Mouse (Mus musculus): ENCODE data around the gene Pcsk5. TPM values are rescaled to one million over a fixed set of nuclear protein-coding genes. Genes with fewer than 3 reads are reported as not detected.

Gene Pcsk5
- polyA plus RNA-seq, 1 experiment, result 32.8 TPM

DNA sequence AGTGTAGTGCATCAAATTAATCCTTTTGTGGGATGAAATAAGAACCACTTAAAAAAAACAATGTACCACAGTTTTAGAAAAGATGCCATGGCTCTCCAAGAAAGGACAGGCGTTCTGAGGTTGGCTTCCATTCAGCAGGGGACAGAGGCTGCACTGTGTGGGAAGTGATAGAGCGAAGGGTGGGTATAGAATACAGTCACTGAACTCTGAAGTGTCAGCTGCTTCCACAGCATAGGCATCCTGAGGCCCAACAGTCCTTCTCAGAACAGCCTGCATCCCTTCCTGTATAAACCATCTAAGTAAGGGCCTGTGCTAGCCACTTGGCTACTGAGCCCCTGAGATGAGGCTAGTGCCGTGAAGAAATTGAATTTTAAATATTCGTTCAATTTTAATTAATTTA lies 271.3 kb downstream of the Pcsk5 start:
- peaks cover 57% of the 10 kb centered on the region for H3K36me3 ChIP-seq (ENCODE audit: control insufficient read depth, insufficient read depth, low read length)
- H3K27me3 ChIP-seq (ENCODE audit: control insufficient read depth, insufficient read depth, low read length), result no peaks in the 10 kb centered on the region
- H3K27ac ChIP-seq (ENCODE audit: insufficient read depth, low read depth, low read length), result no peak overlapping the region
- H3K4me1 ChIP-seq (ENCODE audit: control insufficient read depth, insufficient read depth, insufficient read length, low read length), result no peaks in the 10 kb centered on the region
- no peak overlapping the region for H3K4me3 ChIP-seq (ENCODE audit: low read depth, low read length)
- no peak for TF ChIP-seq POLR2A (IDR thresholded peaks at IDR 0.05; ENCODE audit: low read depth, low read length)
- TF ChIP-seq CTCF (IDR thresholded peaks at IDR 0.05; ENCODE audit: extremely low read depth, insufficient read length, insufficient replicate concordance, low read depth, low read length), result no peak
- WGBS, result 95% methylated on average over 4 of the region's 4 CpGs

- Histone ChIP-seq H3K36me3 (ENCODE audit: control insufficient read depth, insufficient read depth, low read length) (peaks cover 48% of the 10 kb centered on the region), H3K27ac (ENCODE audit: insufficient read depth, low read depth, low read length) (no peak overlapping the region), H3K27me3 (ENCODE audit: control insufficient read depth, insufficient read depth, low read length) (no peaks in the 10 kb centered on the region), H3K4me3 (ENCODE audit: low read depth, low read length) (no peak overlapping the region), H3K4me1 (ENCODE audit: control insufficient read depth, insufficient read depth, insufficient read length, low read length) (no peaks in the 10 kb centered on the region)
- TF ChIP-seq POLR2A (IDR thresholded peaks at IDR 0.05; ENCODE audit: low read depth, low read length) (no peak), CTCF (IDR thresholded peaks at IDR 0.05; ENCODE audit: extremely low read depth, insufficient read length, insufficient replicate concordance, low read depth, low read length) (no peak)
- WGBS, result 86% methylated on average over 2 of the region's 2 CpGs
These were observed 278.7 kb downstream of the Pcsk5 start for GRCm38 (mm10) chr19:17558764-17559163.

GRCm38 (mm10) chr19:17555159-17555558 lies 282.3 kb downstream of the Pcsk5 start:
- WGBS, result 94% methylated on average over 7 of the region's 7 CpGs
- H3K27ac ChIP-seq (ENCODE audit: insufficient read depth, low read depth, low read length), result no peak overlapping the region
- TF ChIP-seq POLR2A (IDR thresholded peaks at IDR 0.05; ENCODE audit: low read depth, low read length) (no peak), CTCF (IDR thresholded peaks at IDR 0.05; ENCODE audit: extremely low read depth, insufficient read length, insufficient replicate concordance, low read depth, low read length) (no peak)
- H3K27me3 ChIP-seq (ENCODE audit: control insufficient read depth, insufficient read depth, low read length), result no peaks in the 10 kb centered on the region
- H3K4me3 ChIP-seq (ENCODE audit: low read depth, low read length), result no peak overlapping the region
- peaks cover 36% of the 10 kb centered on the region for H3K36me3 ChIP-seq (ENCODE audit: control insufficient read depth, insufficient read depth, low read length)
- no peaks in the 10 kb centered on the region for H3K4me1 ChIP-seq (ENCODE audit: control insufficient read depth, insufficient read depth, insufficient read length, low read length)

- no peak overlapping the region for H3K4me3 ChIP-seq (ENCODE audit: low read depth, low read length)
- no peak for TF ChIP-seq CTCF (IDR thresholded peaks at IDR 0.05; ENCODE audit: extremely low read depth, insufficient read length, insufficient replicate concordance, low read depth, low read length)
- no peak for TF ChIP-seq POLR2A (IDR thresholded peaks at IDR 0.05; ENCODE audit: low read depth, low read length)
These were observed 282.9 kb downstream of the Pcsk5 start for GRCm38 (mm10) chr19:17554571-17554970.

DNA sequence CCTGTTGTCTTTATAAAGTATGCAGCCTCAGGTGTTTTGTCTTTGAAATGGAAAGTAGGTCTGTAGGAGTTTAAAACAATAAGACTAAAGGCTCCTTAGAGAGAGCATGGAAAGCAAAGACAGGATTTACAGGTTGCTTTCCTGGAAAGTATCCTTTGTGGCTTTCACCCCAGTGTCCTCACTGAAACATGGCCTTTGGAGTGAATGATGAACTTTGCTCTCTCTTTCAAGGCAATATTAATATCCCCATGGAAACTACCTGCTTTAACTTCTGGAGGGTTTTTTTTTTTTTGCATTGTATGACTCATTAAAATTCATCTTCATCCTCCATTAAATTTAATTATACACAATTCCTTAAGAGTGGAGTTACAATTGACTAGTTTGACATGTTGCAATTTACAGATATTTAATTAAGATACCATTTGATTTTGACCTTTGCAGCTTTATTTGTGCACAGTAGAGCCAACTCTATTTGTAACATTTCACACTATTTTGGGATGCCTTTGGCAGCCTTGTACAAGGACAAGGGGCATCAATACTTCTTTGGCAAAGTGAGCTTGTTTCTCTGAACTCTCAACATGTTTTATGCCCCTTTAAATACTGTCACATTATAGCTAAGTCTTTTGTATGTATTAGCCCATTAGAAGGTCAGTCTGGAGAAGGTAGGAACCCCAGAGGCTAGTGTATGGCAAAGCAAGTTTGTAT lies 283.9 kb downstream of the Pcsk5 start:
- peaks cover 28% of the 10 kb centered on the region for H3K36me3 ChIP-seq (ENCODE audit: control insufficient read depth, insufficient read depth, low read length)
- H3K4me3 ChIP-seq (ENCODE audit: low read depth, low read length), result no peak overlapping the region
- no peak overlapping the region for H3K27ac ChIP-seq (ENCODE audit: insufficient read depth, low read depth, low read length)
- TF ChIP-seq CTCF (IDR thresholded peaks at IDR 0.05; ENCODE audit: extremely low read depth, insufficient read length, insufficient replicate concordance, low read depth, low read length) (no peak), POLR2A (IDR thresholded peaks at IDR 0.05; ENCODE audit: low read depth, low read length) (no peak)
- no peaks in the 10 kb centered on the region for H3K27me3 ChIP-seq (ENCODE audit: control insufficient read depth, insufficient read depth, low read length)
- H3K4me1 ChIP-seq (ENCODE audit: control insufficient read depth, insufficient read depth, insufficient read length, low read length), result no peaks in the 10 kb centered on the region

More at GRCm38 (mm10) chr19:17554571-17554970, 282.9 kb downstream of the Pcsk5 start:
- WGBS, result 93% methylated on average over 2 of the region's 2 CpGs
- Histone ChIP-seq H3K4me1 (ENCODE audit: control insufficient read depth, insufficient read depth, insufficient read length, low read length) (no peaks in the 10 kb centered on the region), H3K27ac (ENCODE audit: insufficient read depth, low read depth, low read length) (no peak overlapping the region), H3K27me3 (ENCODE audit: control insufficient read depth, insufficient read depth, low read length) (no peaks in the 10 kb centered on the region), H3K36me3 (ENCODE audit: control insufficient read depth, insufficient read depth, low read length) (peaks cover 31% of the 10 kb centered on the region)

DNA sequence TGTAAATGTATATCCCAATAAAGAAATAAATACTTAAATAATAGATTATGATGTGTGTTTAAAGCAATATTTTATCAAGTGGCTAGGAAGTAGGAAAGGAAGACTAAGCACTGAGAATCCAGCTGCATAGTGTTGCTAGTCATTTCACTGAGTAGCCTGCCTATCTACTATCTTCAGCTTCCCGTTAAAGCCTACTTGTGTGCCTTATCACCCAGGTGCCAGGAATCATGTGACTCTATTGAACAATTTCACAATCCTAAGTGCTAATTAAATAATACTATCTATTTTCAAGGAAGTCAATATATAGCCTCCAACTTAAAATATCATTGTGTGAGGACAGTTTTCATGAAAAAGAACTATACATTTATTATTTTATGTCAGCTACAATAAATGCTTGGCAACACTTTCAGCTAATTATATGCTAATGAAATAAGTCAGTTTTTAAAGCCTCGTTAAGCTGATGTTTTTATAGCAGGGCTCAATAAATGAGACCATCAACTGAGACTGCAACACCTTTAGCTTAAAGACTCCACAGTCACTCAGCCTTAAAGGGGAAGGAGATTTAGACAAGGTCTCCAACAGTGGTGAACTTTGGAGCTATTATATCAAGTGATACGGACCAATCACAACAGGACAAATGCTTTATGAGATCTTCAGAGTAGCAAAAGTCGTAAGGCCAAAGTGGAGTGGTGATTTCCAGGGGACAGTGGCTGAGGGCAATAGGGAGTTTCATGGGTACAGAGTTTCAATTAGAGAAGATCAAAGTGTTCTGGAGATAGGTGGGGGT lies 308.5 kb downstream of the Pcsk5 start:
- no peaks in the 10 kb centered on the region for H3K27me3 ChIP-seq (ENCODE audit: control insufficient read depth, insufficient read depth, low read length)
- H3K27ac ChIP-seq (ENCODE audit: insufficient read depth, low read depth, low read length), result no peak overlapping the region
- no peak overlapping the region for H3K4me3 ChIP-seq (ENCODE audit: low read depth, low read length)
- H3K4me1 ChIP-seq (ENCODE audit: control insufficient read depth, insufficient read depth, insufficient read length, low read length), result peaks cover 7% of the 10 kb centered on the region; the same call in 1 of the 2 replicates
- WGBS, result 28% methylated on average over 4 of the region's 4 CpGs
- TF ChIP-seq POLR2A (IDR thresholded peaks at IDR 0.05; ENCODE audit: low read depth, low read length), result no peak
- TF ChIP-seq CTCF (IDR thresholded peaks at IDR 0.05; ENCODE audit: extremely low read depth, insufficient read length, insufficient replicate concordance, low read depth, low read length), result no peak
- peaks cover 8% of the 10 kb centered on the region for H3K36me3 ChIP-seq (ENCODE audit: control insufficient read depth, insufficient read depth, low read length)

- Histone ChIP-seq H3K4me1 (ENCODE audit: control insufficient read depth, insufficient read depth, insufficient read length, low read length) (peaks cover 7% of the 10 kb centered on the region; the same call in 1 of the 2 replicates), H3K36me3 (ENCODE audit: control insufficient read depth, insufficient read depth, low read length) (peaks cover 23% of the 10 kb centered on the region), H3K4me3 (ENCODE audit: low read depth, low read length) (no peak overlapping the region), H3K27ac (ENCODE audit: insufficient read depth, low read depth, low read length) (no peak overlapping the region), H3K27me3 (ENCODE audit: control insufficient read depth, insufficient read depth, low read length) (no peaks in the 10 kb centered on the region)
- TF ChIP-seq CTCF (IDR thresholded peaks at IDR 0.05; ENCODE audit: extremely low read depth, insufficient read length, insufficient replicate concordance, low read depth, low read length) (no peak), POLR2A (IDR thresholded peaks at IDR 0.05; ENCODE audit: low read depth, low read length) (no peak)
- WGBS, result 78% methylated on average over 1 of the region's 1 CpGs
These were observed 311.9 kb downstream of the Pcsk5 start for GRCm38 (mm10) chr19:17525558-17525957.
